Mouse (Mus musculus) midbrain, postnatal 0 days (tissue): Measurements from ENCODE around the gene Mfsd4b1. TPM values are rescaled to one million over a fixed set of nuclear protein-coding genes. Genes with fewer than 3 reads are reported as not detected.

Experiments used
- ATAC-seq: fragments of 200-750 bp; cut with Nextera tagmentation; 2 replicates; pipeline ENCODE4 v1.8.0; 2017; ENCODE audit warnings: moderate number of reproducible peaks, mild to moderate bottlenecking, moderate TSS enrichment, moderate library complexity; ENCODE audit not compliant: low FRiP score
- DNase-seq: peaks from one replicate; pipeline ENCODE4 v3.0.0-alpha.2; 2015; ENCODE audit warnings: low spot score
- H3K27ac ChIP-seq: fragments of 300-500 bp; sonication (generic); 2 replicates; pipeline ENCODE4 v1.5.1; 2014; ENCODE audit warnings: low read depth, mild to moderate bottlenecking, low read length, mixed read lengths
- H3K27me3 ChIP-seq: fragments of 300-500 bp; sonication (generic); 2 replicates; pipeline ENCODE4 v1.6.1; 2014; ENCODE audit warnings: low read length, control low read depth, mixed read lengths; ENCODE audit not compliant: insufficient read depth
- H3K36me3 ChIP-seq: fragments of 300-500 bp; sonication (generic); 2 replicates; pipeline ENCODE4 v1.6.1; 2014; ENCODE audit warnings: low read length, control low read depth, mixed read lengths; ENCODE audit not compliant: insufficient read depth
- H3K4me1 ChIP-seq: fragments of 300-500 bp; sonication (generic); 2 replicates; pipeline ENCODE4 v1.6.1; 2014; ENCODE audit warnings: mild to moderate bottlenecking, control low read depth, antibody characterized with exemption, low read length, mixed read lengths; ENCODE audit not compliant: insufficient read depth
- H3K4me2 ChIP-seq: fragments of 300-500 bp; sonication (generic); 2 replicates; pipeline ENCODE4 v1.6.1; 2014; ENCODE audit warnings: low read depth, mild to moderate bottlenecking, low read length, mixed read lengths; ENCODE audit not compliant: poor library complexity, severe bottlenecking
- H3K4me3 ChIP-seq: fragments of 300-500 bp; sonication (generic); 2 replicates; pipeline ENCODE4 v1.5.1; 2014; ENCODE audit warnings: low read depth, mild to moderate bottlenecking, low read length, moderate library complexity
- H3K9ac ChIP-seq: fragments of 300-500 bp; sonication (generic); replicated peaks from 2 replicates; pipeline ENCODE4 v1.6.1; 2014; ENCODE audit warnings: mild to moderate bottlenecking, low read length, moderate library complexity, mixed read lengths; ENCODE audit not compliant: poor library complexity, severe bottlenecking
- H3K9me3 ChIP-seq: fragments of 300-500 bp; sonication (generic); 2 replicates; pipeline ENCODE4 v1.6.1; 2016; ENCODE audit warnings: low read length, control low read depth
- CTCF ChIP-seq: IDR thresholded peaks from 2 replicates; pipeline ENCODE4 v1.5.1; 2016; ENCODE audit warnings: antibody characterized with exemption, mild to moderate bottlenecking
- WGBS: fragments of 180-500 bp; shearing (Covaris S2); extraction: QIAGEN DNeasy Blood & Tissue Kit; methylation state at CpG from one replicate; pipeline ENCODE4 v1.1.7; 2014; 5-methylcytosine and 5-hydroxymethylcytosine counted together
- polyA plus RNA-seq: library from polyadenylated mRNA; unstranded; fragments of >200 nt; fragmentation: Nextera tagmentation; extraction: Ambion mirVana; gene quantifications from 2 replicates; pipeline ENCODE4 v1.2.1, GENCODE M21; 2015
- total RNA-seq: library from RNA; depleted of rRNA; stranded (reverse); fragments of >200 nt; gene quantifications from 2 replicates; pipeline ENCODE4 v1.2.3, GENCODE M21; 2014

Mfsd4b1 gene
- total and polyA plus RNA-seq, 2 experiments from 2014 or later = 0.23 to 0.71 TPM

- ATAC-seq (no peak), DNase-seq (no peak)
- Histone ChIP-seq H3K9me3 (no peaks in the 10 kb centered on the region), H3K9ac (no peak overlapping the region), H3K36me3 (no peaks in the 10 kb centered on the region), H3K4me1 (no peaks in the 10 kb centered on the region), H3K27ac (no peak overlapping the region), H3K4me3 (no peak overlapping the region), H3K27me3 (no peaks in the 10 kb centered on the region), H3K4me2 (no peak overlapping the region)
- no peak for TF ChIP-seq CTCF
- WGBS = 81% methylated on average over 4 of the region's 4 CpGs
Measured at GRCm38 (mm10) chr10:39991155-39991554, 33.9 kb downstream of the Mfsd4b1 start.

GRCm38 (mm10) chr10:39986466-39986865, 38.6 kb downstream of the Mfsd4b1 start, which contains the start of gene Mfsd4b5:
TSS of gene Mfsd4b5 (minus strand) at chr10:39986646.
- H3K36me3 ChIP-seq = no peaks in the 10 kb centered on the region
- no peak within 1 kb of the TSS for H3K4me2 ChIP-seq
- H3K9ac ChIP-seq = no peak within 1 kb of the TSS
- H3K4me3 ChIP-seq = no peak within 1 kb of the TSS
- H3K4me1 ChIP-seq = no peaks in the 10 kb centered on the region
- 89% methylated on average over 12 of the region's 12 CpGs for WGBS
- TF ChIP-seq CTCF = no peak
- H3K27ac ChIP-seq = no peak within 1 kb of the TSS
- no peak for ATAC-seq
- H3K27me3 ChIP-seq = no peaks in the 10 kb centered on the region
- no peak for DNase-seq
- no peaks in the 10 kb centered on the region for H3K9me3 ChIP-seq

GRCm38 (mm10) chr10:39982604-39983003, 42.5 kb downstream of the Mfsd4b1 start:
- TF ChIP-seq CTCF = no peak
- WGBS = 76% methylated on average over 5 of the region's 5 CpGs
- Histone ChIP-seq H3K4me2 (no peak overlapping the region), H3K9ac (no peak overlapping the region), H3K36me3 (no peaks in the 10 kb centered on the region), H3K27me3 (no peaks in the 10 kb centered on the region), H3K27ac (no peak overlapping the region), H3K4me3 (no peak overlapping the region), H3K9me3 (peaks cover 7% of the 10 kb centered on the region; the same call in 1 of the 2 replicates), H3K4me1 (no peaks in the 10 kb centered on the region)
- DNase-seq (no peak), ATAC-seq (no peak)

- no peak overlapping the region for H3K4me2 ChIP-seq
- ATAC-seq (no peak), DNase-seq (no peak)
- H3K36me3 ChIP-seq = no peaks in the 10 kb centered on the region
- no peak for TF ChIP-seq CTCF
- H3K4me3 ChIP-seq = no peak overlapping the region
- no peaks in the 10 kb centered on the region for H3K4me1 ChIP-seq
- no peaks in the 10 kb centered on the region for H3K27me3 ChIP-seq
- H3K9me3 ChIP-seq = peaks cover 9% of the 10 kb centered on the region; the same call in 1 of the 2 replicates
- 86% methylated on average over 1 of the region's 1 CpGs for WGBS
- H3K9ac ChIP-seq = no peak overlapping the region
- no peak overlapping the region for H3K27ac ChIP-seq
Measured at GRCm38 (mm10) chr10:39978231-39978630, 46.8 kb downstream of the Mfsd4b1 start.

GRCm38 (mm10) chr10:39977346-39977745, 47.7 kb downstream of the Mfsd4b1 start:
- no peaks in the 10 kb centered on the region for H3K36me3 ChIP-seq
- DNase-seq (no peak), ATAC-seq (no peak)
- WGBS = 94% methylated on average over 4 of the region's 4 CpGs
- no peaks in the 10 kb centered on the region for H3K4me1 ChIP-seq
- H3K27ac ChIP-seq = no peak overlapping the region
- no peaks in the 10 kb centered on the region for H3K27me3 ChIP-seq
- no peak overlapping the region for H3K4me2 ChIP-seq
- no peak overlapping the region for H3K4me3 ChIP-seq
- H3K9me3 ChIP-seq = peaks cover 9% of the 10 kb centered on the region; the same call in 1 of the 2 replicates
- no peak for TF ChIP-seq CTCF
- no peak overlapping the region for H3K9ac ChIP-seq

DNA sequence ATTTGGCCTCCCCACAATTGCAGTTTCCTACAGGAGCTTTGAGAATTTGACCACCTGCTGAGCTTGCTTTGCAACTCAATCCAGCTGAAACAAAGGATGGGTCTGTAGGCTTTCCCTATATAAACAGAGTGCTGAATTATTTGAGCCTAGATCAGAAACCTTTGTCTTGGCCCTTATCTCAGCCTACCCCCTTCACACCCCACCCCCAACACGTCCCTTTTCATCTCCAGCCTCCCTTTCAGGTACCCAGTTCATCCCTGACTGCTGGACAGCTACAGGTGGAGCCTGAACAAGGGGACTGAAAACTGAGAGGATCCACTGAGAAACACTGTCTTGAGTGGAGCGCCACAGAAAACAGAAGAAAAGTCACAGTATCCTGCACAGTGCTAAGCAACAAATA, 49.3 kb downstream of the Mfsd4b1 start:
- WGBS = 46% methylated on average over 2 of the region's 2 CpGs
- no peak for TF ChIP-seq CTCF
- Histone ChIP-seq H3K4me2 (no peak overlapping the region), H3K4me3 (no peak overlapping the region), H3K4me1 (no peaks in the 10 kb centered on the region), H3K27ac (no peak overlapping the region), H3K9me3 (peaks cover 9% of the 10 kb centered on the region; the same call in 1 of the 2 replicates), H3K36me3 (no peaks in the 10 kb centered on the region), H3K9ac (no peak overlapping the region), H3K27me3 (no peaks in the 10 kb centered on the region)
- no peak for ATAC-seq
- no peak for DNase-seq
